Mouse (Mus musculus) myocyte (in vitro differentiated cells): ENCODE data around the gene Dnaaf1.

ENCODE experiments used
- CEBPB ChIP-seq: IDR thresholded peaks from 2 replicates; pipeline ENCODE4 v1.6.1; 2011; ENCODE audit warnings: mild to moderate bottlenecking, moderate library complexity; ENCODE audit not compliant: poor library complexity, insufficient read depth, severe bottlenecking
- E2F4 ChIP-seq: IDR thresholded peaks from one replicate; pipeline ENCODE4 v1.6.1; 2011; ENCODE audit warnings: mild to moderate bottlenecking, control low read depth, moderate library complexity; ENCODE audit not compliant: insufficient read depth
- MAX ChIP-seq: IDR thresholded peaks from one replicate; pipeline ENCODE4 v1.6.1; 2011; ENCODE audit warnings: low read depth, mild to moderate bottlenecking, control low read depth
- MYOD1 ChIP-seq, 3 experiments: IDR thresholded peaks; one replicate each; pipeline ENCODE4 v1.6.1; 2011; ENCODE audit warnings: control low read depth in 2 of 3, low read depth in 2 of 3, mild to moderate bottlenecking in 2 of 3, moderate library complexity in 1 of 3; ENCODE audit not compliant: insufficient read length in 2 of 3, control insufficient read depth in 1 of 3
- POLR2A ChIP-seq: IDR thresholded peaks from one replicate; pipeline ENCODE4 v1.6.1; 2011; ENCODE audit warnings: low read depth, mild to moderate bottlenecking, control low read depth, moderate library complexity; ENCODE audit not compliant: insufficient read length
- POLR2AphosphoS2 ChIP-seq: IDR thresholded peaks from one replicate; pipeline ENCODE4 v1.6.1; 2011; ENCODE audit warnings: low read depth, control low read depth; ENCODE audit not compliant: insufficient read length
- REST ChIP-seq: IDR thresholded peaks from one replicate; pipeline ENCODE4 v1.6.1; 2011; ENCODE audit warnings: mild to moderate bottlenecking, control low read depth, moderate library complexity; ENCODE audit not compliant: insufficient read depth, insufficient read length
- TCF12 ChIP-seq: IDR thresholded peaks from one replicate; pipeline ENCODE4 v1.6.1; 2011; ENCODE audit warnings: mild to moderate bottlenecking, control low read depth; ENCODE audit not compliant: poor library complexity, insufficient read depth, severe bottlenecking
- USF1 ChIP-seq: IDR thresholded peaks from one replicate; pipeline ENCODE4 v1.6.1; 2011; ENCODE audit warnings: low read depth, mild to moderate bottlenecking, control low read depth, moderate library complexity

DNA sequence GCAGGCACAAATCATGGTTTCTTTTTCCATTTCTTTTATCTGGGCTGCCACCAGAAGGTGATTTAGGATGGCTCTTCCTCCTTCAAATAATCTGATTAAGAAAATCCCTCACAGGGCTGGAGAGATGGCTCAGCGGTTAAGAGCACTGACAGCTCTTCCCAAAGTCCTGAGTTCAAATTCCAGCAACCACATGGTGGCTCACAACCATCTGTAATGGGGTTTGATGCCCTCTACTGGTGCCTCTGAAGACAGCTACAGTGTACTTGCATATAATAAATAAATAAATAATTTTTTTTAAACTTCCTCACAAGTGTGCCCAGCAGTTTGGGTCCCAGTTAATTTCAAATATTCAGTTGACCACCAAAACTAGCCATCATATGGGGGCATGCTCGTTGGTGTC lies 31.2 kb downstream of the Dnaaf1 start:
- TF ChIP-seq USF1: no peak
- no peak for TF ChIP-seq POLR2A
- TF ChIP-seq POLR2AphosphoS2: no peak
- no peak for TF ChIP-seq TCF12
- TF ChIP-seq REST: no peak
- no peak for TF ChIP-seq MYOD1 (IDR thresholded peaks at IDR 0.05; ENCODE audit: control insufficient read depth in 1 of 3, insufficient read length in 2 of 3, low read depth in 2 of 3)
- TF ChIP-seq MAX: no peak
- TF ChIP-seq E2F4: no peak
- TF ChIP-seq CEBPB: no peak
